Mouse (Mus musculus): ENCODE data around the gene Zkscan2.

Zkscan2 gene

DNA sequence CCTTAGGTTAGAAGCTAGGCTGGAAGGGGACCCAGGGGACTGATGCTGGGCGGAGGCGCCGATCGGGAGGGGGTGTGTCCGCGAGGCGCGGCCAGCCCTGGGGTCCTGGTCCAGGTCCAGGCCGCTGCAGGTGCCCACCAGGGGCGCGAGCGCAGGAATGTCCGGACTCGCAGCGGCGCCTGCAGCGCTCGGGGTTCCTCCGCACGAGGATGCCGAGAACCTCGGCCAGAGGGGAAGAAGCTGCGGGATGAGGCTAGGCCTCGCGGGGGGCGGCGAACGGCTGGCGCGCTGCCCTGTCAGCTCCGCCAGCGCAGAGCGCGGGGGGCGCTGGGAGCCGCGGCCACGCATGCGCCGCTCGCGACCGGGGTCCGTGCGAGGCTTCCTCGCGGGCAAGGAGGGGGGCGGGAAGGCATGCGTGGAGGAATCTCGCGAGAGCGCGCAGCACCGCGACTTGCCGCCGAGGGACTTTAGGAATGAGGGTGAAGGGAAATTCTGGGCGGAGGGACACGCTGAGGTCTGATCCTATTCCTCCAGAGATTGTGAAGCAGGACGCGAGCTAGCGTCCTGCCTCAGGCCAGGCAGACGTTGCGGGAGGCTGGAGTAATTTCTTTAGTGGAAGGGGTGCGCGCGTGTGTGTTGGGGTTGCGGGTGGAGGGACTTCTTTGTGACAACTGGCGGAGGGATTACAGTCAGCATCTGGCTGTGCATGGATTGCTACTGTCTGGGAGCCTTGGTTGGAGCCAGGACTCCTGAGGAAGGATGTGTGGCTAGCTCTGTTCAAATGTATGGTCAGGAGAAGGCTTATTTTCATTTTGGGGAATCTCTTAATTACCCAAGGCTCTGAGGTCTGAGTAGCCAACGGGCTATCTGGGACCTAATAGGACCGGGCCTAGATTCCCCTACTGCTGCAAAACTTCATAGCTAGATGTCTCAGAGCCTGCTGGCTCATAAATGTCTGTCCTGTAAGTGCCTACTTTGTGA is at the start of gene Zkscan2:
Zkscan2 (minus strand) TSS at position 211 of the 981 bp plus-strand sequence.
- DNase-seq (ENCODE audit: low read depth, low spot score) = peak; percentile 94

DNA sequence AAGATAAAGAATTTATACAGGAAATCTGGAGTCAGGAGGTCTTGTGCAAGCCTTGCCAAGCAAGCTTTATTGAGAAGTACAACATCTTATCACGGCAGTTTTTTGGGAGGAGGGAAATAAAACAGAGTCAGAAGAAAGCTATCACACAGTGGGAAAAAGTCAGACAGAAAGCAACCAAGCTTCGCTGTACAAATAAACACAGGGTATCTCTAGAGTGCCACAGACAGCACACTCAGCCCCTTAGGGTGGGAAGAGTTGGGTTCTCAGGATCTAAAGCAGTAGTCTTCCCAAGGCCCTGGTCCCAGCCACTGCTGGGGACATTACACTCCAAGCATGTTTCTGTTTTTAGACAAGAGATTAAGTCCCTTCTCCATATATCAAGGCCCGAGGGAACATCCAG is 28.9 kb upstream of the Zkscan2 start:
- DNase-seq (ENCODE audit: low read depth, low spot score) = no peak

DNA sequence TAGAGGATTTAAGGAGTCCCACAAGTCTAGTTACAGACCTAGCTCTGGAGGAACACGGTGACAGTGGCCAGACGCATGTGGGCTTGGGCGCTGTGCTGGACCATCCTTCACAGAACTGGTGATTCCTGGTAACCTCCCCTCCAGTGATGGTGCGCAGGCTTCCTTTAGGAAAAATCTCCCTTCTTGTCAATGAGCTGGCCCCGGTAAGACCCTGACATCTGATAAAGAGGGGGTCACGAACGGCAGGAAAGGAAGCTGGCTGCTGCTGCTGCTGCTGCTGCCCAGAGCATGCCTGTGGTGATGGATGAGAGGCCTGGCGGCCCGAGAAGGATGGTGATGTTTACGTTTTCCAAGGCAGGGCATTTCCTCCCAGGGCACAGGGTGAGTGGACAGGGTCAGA is 25.5 kb upstream of the Zkscan2 start:
- DNase-seq (ENCODE audit: low read depth, low spot score) = no peak

DNA sequence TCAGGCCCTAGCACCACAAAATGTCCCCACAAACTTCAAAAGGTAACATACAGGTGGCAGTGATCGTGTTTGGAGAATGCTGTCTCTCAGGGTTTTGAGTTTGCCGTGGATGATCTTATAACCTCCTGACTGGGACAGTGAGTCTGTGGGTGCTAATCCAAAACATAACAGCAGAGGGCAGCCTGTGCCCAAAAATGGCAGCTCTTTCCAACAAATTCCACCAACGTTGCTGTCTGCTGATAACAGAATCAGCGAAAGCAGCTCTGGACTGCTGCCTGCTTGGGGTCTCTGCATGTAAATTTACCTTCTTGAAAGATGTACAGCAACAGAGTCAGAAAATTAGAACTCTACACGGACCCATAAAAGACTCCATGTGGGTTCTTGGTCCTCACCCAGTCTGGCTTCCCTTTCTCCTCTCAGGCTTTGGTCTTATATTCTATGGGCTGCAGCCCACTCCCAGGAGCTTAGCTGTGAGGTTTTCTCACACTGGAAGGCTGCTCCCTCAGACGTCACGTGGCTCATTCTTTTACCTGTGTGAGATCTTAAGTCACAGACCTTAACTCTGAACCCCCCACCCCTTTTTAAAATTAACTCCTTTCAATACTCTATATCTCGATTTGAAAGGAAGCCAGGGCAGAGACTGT is 24.1 kb upstream of the Zkscan2 start:
- peak; percentile 39 for DNase-seq (ENCODE audit: low read depth, low spot score)

DNA sequence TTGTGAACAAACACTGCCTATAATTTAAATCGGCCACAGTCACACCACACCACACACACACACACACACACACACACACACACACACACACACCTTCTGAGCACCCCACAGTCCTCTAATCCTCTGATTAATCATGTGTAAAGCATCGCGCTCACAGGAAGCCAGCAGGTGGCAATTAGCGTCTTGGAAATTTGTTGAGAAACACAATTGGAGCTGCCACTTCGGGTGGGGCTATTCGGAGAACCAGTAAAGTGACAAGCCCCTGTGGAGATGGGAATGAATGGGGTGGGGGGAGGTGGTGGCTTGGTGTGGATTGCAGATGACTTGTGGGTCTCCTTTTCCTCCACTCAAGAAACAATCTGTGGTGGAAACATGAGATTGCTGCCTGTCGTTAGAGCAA is 7.7 kb upstream of the Zkscan2 start:
- no peak for DNase-seq (ENCODE audit: low read depth, low spot score)

DNA sequence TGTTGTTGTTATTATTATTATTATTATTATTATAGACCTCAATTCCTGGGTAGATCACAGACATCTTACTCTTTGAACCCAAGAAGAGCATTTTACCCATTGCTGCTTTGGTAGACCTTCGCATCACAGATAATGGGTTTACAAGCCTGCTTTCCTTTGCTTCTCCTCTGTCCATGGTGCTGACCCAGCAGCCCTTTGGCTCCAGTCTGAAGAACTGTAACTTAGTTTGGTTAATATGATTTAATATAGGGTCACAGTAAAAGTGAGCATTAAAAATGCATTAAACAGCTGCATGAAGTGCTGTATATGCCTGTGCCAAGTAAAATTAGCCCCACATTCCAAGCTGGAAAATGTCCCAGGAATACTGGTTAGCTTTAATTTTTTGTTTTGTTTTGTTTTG is 3.1 kb upstream of the Zkscan2 start:
- no peak for DNase-seq (ENCODE audit: low read depth, low spot score)

DNA sequence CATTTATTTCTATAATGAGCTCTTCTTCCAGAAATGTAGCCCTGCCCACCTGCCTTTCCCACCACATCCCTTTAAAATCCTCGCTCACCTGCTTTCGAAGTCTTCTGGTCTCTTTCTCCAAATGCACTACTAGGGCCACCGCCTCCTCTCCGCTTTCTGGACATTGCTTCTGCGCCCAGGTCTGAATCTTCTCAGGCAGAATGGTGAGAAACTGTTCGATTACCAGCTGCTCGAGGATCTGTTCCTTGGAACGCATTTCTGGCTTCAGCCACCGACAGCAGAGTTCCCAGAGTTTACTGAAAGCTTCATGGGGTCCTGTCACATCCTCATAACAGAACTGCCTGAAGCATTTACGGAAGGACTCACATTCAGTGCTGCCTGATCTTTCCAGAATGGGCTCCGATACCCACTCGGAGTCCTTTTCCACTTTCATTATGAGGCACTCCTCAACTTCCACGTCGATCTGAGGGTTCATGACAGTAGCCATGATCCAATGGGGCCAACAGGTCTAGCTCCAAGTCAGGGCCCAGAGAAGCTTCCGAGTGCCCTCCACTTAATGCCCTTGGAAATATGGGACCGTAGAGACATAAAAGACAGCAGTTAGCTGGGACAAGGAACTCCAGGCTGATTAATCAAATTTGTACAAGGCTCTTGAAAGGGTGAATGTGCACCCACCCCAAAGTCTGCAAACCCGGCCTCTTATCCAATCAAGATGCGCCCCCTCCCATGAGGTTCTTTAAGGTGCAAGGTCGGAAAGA is 589 bp downstream of the Zkscan2 start:
- peak; percentile 6 for DNase-seq (ENCODE audit: low read depth, low spot score)

DNA sequence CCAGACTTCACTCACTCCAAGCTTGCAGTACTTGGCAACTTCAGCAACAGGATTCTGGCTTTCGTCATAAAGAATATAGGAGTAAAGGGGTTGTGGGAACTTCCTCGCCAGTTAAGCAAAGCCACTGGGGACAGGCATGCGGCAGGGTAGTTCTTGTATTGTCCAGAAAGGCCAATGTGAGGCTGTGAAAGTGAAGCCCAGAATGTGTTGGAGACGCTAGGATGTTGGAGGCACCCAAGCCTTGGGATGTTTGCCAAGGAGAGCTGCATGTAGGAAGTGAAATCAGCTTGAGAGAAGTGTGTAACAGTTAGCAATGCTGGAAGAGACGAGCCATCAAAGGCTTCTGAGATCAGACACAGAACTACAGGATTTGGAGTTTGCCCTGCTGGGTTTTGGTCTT is 12.5 kb downstream of the Zkscan2 start:
- DNase-seq (ENCODE audit: low read depth, low spot score) = no peak

DNA sequence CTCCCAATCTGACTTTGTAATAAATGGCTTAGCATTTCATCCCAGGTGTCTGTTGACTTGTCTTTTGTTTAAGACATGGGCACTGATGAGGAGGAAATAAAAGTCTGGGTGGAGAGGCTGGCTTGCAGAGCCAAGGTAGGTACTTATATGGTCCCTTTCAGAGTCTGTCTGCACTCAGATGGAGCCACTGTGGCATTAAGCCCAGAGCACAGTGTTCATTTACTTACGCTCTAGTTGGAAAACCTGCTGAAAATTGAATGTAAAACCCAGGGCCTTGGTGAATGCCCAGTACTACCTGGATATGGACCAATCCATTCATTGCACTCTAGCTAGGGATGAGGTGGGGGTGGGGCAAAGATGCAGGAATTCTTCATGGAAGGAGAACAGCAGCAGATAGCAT is 32.3 kb downstream of the Zkscan2 start:
- no peak for DNase-seq (ENCODE audit: low read depth, low spot score)

DNA sequence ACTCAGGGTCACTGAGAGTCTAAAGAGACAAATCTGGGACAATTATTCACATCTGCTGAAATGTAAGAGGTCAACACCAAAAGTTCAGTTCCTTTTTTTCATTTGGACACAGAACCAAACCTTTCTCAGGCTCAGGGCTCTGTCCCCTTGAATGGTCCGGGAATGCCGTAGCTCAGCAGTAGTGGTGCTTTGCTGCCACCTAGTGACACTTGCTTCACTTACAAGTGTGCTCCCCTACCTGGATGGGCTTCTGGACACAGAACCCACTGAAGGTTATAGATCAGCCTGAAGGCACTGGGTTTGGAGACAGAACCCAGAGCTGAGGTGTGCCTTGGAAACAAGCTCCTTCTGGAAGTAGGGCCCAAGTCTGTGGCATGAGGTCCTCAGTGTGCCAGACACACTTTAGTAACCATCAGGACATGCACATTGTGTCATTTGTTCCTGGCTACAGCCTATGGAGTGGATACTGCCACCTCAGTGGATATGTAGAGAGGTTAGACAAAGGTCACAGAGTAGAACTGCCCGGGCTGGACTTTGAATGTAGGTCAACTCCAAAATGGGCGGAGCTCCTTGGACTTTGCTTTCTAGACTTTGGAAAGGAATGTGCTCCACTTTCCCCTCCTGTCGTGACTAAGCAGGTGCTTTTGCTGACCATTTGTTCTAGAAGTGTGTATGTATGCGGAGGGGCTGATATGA is 34.4 kb downstream of the Zkscan2 start:
- DNase-seq (ENCODE audit: low read depth, low spot score) = peak; percentile 69

DNA sequence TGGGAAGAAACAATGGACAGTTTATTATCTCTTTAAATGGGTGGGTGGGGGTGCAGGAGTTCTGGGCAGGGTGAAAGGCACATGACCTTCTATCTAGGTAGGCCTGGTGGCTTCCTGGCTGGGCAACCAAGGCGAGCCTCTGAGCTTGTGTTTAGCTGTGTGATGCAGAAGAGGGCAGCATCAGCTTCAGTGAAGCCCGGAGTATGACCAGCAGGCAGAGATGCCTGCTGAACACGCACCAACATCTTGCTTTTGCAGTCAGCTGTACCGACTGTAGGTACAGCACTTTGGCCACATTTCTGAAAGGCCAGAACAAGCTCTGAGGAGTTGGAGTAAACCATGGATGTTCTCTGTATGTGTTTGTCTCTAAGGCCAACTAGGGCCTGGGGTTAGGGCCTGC is 36.7 kb downstream of the Zkscan2 start:
- DNase-seq (ENCODE audit: low read depth, low spot score) = no peak

DNA sequence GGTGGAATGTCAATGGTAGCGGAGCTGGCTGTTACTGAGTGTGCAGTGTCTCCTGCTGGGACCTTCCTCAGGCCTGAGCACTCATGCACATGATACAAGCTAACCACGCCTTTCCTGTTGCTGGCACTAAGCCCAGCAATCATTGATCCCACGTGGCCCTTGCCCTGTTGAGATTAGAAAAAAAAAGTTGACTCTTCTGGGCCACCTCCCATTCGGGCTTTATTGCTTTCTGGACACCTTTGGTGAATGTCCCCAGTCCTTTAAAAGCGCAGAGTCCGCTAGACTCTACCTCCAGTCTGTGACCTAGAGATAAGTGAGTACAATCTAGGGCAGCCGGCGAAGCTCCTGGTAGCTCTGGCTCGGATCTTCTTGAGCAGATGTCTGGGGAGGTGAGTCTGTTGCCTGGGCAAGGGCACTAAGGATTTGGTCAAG is 38.2 kb downstream of the Zkscan2 start, which contains the start of gene Aqp8:
Aqp8 (plus strand) TSS at position 222 of the 432 bp plus-strand sequence.
- DNase-seq (ENCODE audit: low read depth, low spot score) = peak; percentile 17

DNA sequence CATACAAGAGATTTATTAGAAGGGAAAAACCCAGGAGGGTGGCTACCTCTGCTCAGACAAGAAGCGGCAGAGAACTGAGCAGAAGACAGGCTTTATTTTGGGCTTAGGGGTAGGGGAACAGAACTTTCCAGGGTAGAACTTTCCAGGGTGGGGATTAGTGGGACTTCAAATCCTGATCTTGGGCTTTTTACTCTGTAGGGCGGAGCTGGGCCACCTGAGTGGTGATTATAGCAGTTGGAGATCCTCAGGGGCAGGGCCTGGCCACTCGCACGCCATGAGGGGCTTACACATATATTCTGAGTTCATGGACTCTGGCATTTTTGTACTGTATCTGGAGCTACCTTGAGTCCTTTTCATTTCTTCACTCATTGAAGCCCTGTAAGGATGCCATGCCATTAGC is 38.9 kb downstream of the Zkscan2 start:
- DNase-seq (ENCODE audit: low read depth, low spot score) = no peak

DNA sequence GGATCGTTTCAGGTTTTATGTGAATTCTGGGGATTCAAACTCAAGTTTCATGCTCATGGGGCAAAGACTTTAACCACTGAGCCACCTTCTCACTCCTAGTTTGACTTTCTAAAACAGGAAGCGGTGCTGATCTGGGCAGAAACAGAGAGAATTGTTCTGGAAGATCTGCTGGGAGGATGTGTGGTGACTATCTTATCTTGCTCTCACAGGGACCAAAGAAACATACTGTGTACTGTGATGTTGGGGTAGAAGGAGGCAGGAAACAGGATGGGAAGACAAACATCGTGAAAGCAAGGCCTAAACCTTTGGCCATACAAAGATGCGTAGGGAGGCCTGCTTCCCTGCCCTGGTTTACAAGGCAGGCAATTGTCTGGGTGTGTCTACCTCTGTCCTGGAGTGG is 41.0 kb downstream of the Zkscan2 start:
- no peak for DNase-seq (ENCODE audit: low read depth, low spot score)

DNA sequence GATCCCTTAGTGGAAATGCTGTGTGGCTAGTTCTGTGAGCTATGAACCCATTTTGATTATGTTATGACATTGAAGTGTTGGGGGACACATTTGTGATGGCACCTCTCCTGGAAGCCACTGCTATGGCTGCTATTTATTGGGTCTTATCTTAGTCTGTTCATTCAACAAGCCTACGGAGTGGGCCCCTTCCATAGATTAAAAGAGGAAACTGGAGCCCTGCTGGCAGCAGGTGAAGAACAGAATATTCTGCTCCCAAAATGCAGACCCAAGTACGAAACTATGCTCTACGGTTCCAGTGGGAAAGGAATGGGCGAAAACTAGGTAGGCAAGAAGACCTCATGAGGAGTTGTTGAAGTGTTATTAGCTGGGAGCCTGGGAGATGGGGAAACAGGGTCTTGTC is 41.9 kb downstream of the Zkscan2 start:
- DNase-seq (ENCODE audit: low read depth, low spot score) = no peak

DNA sequence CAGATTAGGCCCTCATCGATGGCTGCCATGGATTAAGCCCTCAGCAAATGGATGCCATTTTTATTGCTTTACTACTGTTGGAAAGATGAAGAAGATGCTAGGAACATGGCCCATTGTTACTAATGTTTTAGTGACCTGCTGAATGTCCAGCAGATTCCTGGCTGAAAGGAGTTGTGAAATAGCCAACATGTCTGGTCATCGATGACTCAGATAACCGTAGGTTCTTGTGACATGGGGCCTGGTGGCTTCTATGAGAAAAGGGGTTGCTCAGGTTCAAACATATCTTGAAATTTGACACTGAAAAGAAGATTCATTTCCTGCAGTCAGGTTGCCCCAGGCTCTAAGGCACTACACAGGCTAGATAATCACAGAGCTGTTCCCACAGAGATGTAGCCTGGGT is 45.2 kb downstream of the Zkscan2 start:
- DNase-seq (ENCODE audit: low read depth, low spot score) = no peak

DNA sequence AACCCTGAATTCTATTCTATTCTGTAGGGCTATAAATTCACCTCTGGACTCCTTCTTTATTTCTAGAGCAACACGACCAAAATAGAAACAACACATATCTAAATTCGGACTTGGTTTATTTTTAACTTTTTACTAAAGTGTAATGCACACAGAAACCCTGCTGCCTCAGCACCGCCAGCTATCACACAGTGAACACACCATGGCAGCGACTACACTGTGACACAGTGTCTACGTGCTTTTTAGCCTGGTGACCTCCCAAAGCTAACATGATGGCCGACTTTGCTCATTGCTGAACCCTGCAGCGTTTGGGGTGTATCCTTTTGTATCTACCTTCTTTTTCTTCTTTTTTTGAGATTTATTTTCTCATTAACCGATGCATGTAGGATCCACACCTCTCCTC is 47.2 kb downstream of the Zkscan2 start:
- DNase-seq (ENCODE audit: low read depth, low spot score) = no peak

DNA sequence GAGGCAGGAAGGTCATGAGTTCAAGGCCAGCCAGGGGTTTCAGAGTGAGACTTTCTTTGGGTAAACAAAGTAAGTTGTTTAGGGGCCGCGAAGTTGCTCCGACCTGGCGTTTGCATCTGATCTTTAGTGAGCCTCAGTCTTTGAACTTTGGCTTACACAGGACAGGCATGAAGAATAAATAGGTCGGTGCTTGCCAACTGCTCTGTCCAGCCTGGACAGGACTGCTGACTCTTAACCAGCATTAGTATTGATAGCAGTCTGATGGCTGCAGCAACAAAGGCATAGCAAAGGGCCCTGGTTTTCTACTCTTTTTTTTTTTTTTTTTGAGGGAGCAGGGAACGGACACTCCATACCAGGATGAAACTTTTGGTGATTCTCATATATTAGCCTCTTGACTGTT is 47.7 kb downstream of the Zkscan2 start:
- no peak for DNase-seq (ENCODE audit: low read depth, low spot score)

DNA sequence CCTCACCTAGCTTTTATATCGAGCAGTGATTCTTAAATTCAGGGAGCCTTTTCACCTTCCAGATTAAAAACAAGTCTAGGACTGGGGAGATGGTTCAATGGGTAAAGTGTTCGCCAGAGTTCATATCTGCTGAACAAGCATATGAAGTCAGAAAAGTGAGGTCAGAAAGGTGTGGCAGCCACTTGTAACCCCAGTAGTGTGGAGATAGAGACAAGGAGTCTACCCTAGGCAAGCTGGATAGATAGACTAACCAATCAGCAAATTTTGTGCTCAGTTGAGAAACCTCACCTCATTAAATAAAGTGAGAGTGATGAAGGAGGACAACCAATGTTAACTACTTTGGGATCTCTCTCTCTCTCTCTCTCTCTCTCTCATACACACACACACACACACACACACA is 49.7 kb downstream of the Zkscan2 start:
- DNase-seq (ENCODE audit: low read depth, low spot score) = no peak

DNA sequence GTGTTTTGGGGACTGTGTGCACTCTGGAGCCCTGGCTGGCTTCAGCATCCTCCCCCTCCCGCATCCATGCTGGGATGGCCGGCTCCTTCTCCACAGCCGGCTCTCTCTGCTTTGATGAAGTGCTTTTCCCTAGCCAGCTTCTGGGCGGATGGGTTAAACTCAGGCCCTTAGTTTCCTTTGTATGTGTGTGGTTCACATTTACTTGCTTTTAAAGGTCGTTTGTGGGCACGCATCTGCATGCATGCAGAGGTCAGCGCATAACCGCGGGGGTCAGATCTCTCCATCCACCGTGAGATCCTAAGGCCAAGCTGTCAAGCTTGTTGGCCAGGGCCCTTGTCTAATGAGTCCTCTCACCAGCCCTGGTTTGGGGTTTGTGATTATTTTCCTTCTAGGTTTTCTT is 50.6 kb downstream of the Zkscan2 start:
- no peak for DNase-seq (ENCODE audit: low read depth, low spot score)

DNA sequence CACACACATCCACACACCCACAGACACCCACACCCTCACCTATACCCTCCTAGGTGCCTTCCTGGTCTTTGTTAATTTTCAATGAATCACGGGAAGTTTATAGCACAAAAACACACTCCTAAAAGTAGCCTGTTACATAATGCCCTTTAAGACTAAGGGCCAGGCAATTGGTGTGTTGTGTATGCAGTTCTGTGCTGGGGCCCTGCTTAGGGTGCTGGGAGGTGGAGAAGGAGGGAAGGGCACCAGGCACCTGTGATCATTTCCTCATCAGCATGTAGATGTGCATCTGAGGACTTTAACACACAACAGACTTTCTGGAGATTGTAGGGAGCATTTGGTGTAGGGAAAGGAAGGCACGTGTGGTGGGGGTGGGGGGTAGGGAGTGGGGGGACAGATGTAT is 51.5 kb downstream of the Zkscan2 start:
- DNase-seq (ENCODE audit: low read depth, low spot score) = no peak

DNA sequence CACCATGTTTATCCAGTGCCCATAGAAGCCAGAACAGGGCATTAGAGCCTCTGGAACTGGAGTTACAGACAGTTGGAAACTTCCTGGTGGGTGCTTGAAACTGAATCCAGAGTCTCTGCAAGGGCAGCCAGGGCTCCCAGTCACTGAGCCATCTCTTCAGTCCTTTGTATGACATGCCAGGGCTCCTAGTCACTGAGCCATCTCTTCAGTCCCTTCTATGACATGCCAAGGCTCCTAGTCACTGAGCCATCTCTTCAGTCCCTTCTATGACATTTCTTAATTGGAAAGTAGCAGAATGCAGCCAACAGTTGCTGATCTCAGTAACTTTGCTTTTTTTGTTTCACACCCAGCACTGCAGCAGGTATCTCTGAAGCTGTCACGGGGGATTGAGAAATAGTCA is 58.2 kb downstream of the Zkscan2 start:
- no peak for DNase-seq (ENCODE audit: low read depth, low spot score)
